Mouse (Mus musculus) duodenum, adult 2 months (tissue): ENCODE data around the gene Ascl1. TPM values are rescaled to one million over a fixed set of nuclear protein-coding genes. Genes with fewer than 3 reads are reported as not detected.

Experiments
- polyA plus RNA-seq: library from polyadenylated mRNA; depleted of rRNA; stranded (reverse); fragments of >200 nt; gene quantifications from 2 replicates; pipeline ENCODE4 v1.2.3, GENCODE M21; 2012; ENCODE audit warnings: low replicate concordance; rRNA removed

Ascl1 gene
- 0.09 and 0.12 TPM in 2 replicates for polyA plus RNA-seq

GRCm38 (mm10) chr10:87493576-87493975, at the start of gene Ascl1:
TSS of gene Ascl1 (minus strand) at chr10:87493660.

GRCm38 (mm10) chr10:87521646-87522045, 28.2 kb upstream of the Ascl1 start, which contains the start of gene Pah:
TSS of gene Pah (plus strand) at chr10:87521795.

Other genes starting within 250 kb of the Ascl1 start
- gene Pah, start 28.1 kb upstream of the Ascl1 start, polyA plus RNA-seq: 0.63 TPM in 1 of 2 replicates, not detected in the other